Mouse (Mus musculus) neural tube, embryonic 12.5 days (tissue): Measurements from ENCODE around the gene Mtcp1. TPM values are rescaled to one million over a fixed set of nuclear protein-coding genes. Genes with fewer than 3 reads are reported as not detected.

Experiments
- ATAC-seq: fragments of 200-750 bp; cut with Nextera tagmentation; 2 replicates; pipeline ENCODE4 v1.8.0; 2017; ENCODE audit warnings: low read depth, mild to moderate bottlenecking, moderate TSS enrichment, moderate library complexity; ENCODE audit not compliant: low FRiP score
- H3K27ac ChIP-seq: fragments of 300-500 bp; sonication (generic); 2 replicates; pipeline ENCODE4 v1.5.1; 2016
- H3K27me3 ChIP-seq: fragments of 300-500 bp; sonication (generic); replicated peaks from 2 replicates; pipeline ENCODE4 v1.6.1; 2016; ENCODE audit warnings: mild to moderate bottlenecking
- H3K36me3 ChIP-seq: fragments of 300-500 bp; sonication (generic); 2 replicates; pipeline ENCODE4 v1.6.1; 2016; ENCODE audit warnings: mild to moderate bottlenecking
- H3K4me1 ChIP-seq: fragments of 300-500 bp; sonication (generic); 2 replicates; pipeline ENCODE4 v1.6.1; 2016
- H3K4me2 ChIP-seq: fragments of 300-500 bp; sonication (generic); replicated peaks from 2 replicates; pipeline ENCODE4 v1.6.1; 2016; ENCODE audit warnings: mild to moderate bottlenecking
- H3K4me3 ChIP-seq: fragments of 300-500 bp; sonication (generic); 2 replicates; pipeline ENCODE4 v1.5.1; 2016
- H3K9ac ChIP-seq: fragments of 300-500 bp; sonication (generic); 2 replicates; pipeline ENCODE4 v1.6.1; 2016; ENCODE audit warnings: mild to moderate bottlenecking
- H3K9me3 ChIP-seq: fragments of 300-500 bp; sonication (generic); 2 replicates; pipeline ENCODE4 v1.6.1; 2016; ENCODE audit warnings: mild to moderate bottlenecking
- WGBS: fragments of 180-500 bp; shearing (Covaris S2); methylation state at CpG from one replicate; pipeline ENCODE4 v1.1.7; 2016; 5-methylcytosine and 5-hydroxymethylcytosine counted together
- polyA plus RNA-seq: library from polyadenylated mRNA; unstranded; fragments of >200 nt; fragmentation: Nextera tagmentation; extraction: Ambion mirVana; gene quantifications from 2 replicates; pipeline ENCODE4 v1.2.1, GENCODE M21; 2016

Mtcp1 gene
- 8.6 and 9.6 TPM in 2 replicates for polyA plus RNA-seq

GRCm38 (mm10) chrX:75415936-75416785 lies at the start of gene Mtcp1, which contains the start of the genes Cmc4 and Brcc3:
TSS of gene Mtcp1 (minus strand) at chrX:75416588.
TSS of gene Cmc4 (minus strand) at chrX:75416584.
TSS of gene Brcc3 (plus strand) at chrX:75416628.
- WGBS, result 17% methylated on average over 52 of the region's 52 CpGs
- peak; percentile 100 for ATAC-seq

GRCm38 (mm10) chrX:75454597-75454996 lies 38.2 kb upstream of the Mtcp1 start:
- H3K36me3 ChIP-seq, result peaks cover 10% of the 10 kb centered on the region
- 79% methylated on average over 1 of the region's 1 CpGs for WGBS
- H3K4me2 ChIP-seq, result no peak overlapping the region
- no peak overlapping the region for H3K27ac ChIP-seq
- H3K4me3 ChIP-seq, result no peak overlapping the region
- no peak overlapping the region for H3K9ac ChIP-seq
- no peaks in the 10 kb centered on the region for H3K9me3 ChIP-seq
- no peaks in the 10 kb centered on the region for H3K27me3 ChIP-seq
- ATAC-seq, result no peak
- H3K4me1 ChIP-seq, result no peaks in the 10 kb centered on the region

More at GRCm38 (mm10) chrX:75415936-75416785, at the start of gene Mtcp1, which contains the start of the genes Cmc4 and Brcc3:
- peak within 1 kb of the TSS; percentile 50 for H3K4me2 ChIP-seq
- H3K9ac ChIP-seq, result peak within 1 kb of the TSS; percentile 62
- H3K36me3 ChIP-seq, result no peaks in the 10 kb centered on the region
- H3K27me3 ChIP-seq, result no peaks in the 10 kb centered on the region
- no peaks in the 10 kb centered on the region for H3K9me3 ChIP-seq
- peak within 1 kb of the TSS; percentile 45 for H3K4me3 ChIP-seq
- no peaks in the 10 kb centered on the region for H3K4me1 ChIP-seq
- peak within 1 kb of the TSS; percentile 64 for H3K27ac ChIP-seq

- no peaks in the 10 kb centered on the region for H3K36me3 ChIP-seq
Measured at GRCm38 (mm10) chrX:75409711-75410110, 6.7 kb downstream of the Mtcp1 start.

GRCm38 (mm10) chrX:75403350-75403749 lies 13.0 kb downstream of the Mtcp1 start:
- Histone ChIP-seq H3K9me3 (no peaks in the 10 kb centered on the region), H3K27me3 (no peaks in the 10 kb centered on the region), H3K36me3 (no peaks in the 10 kb centered on the region), H3K4me1 (no peaks in the 10 kb centered on the region), H3K27ac (no peak overlapping the region), H3K9ac (no peak overlapping the region), H3K4me3 (no peak overlapping the region), H3K4me2 (no peak overlapping the region)
- no peak for ATAC-seq

More at GRCm38 (mm10) chrX:75409711-75410110, 6.7 kb downstream of the Mtcp1 start:
- H3K4me2 ChIP-seq, result no peak overlapping the region
- H3K9me3 ChIP-seq, result no peaks in the 10 kb centered on the region
- H3K27ac ChIP-seq, result no peak overlapping the region
- WGBS, result 92% methylated on average over 1 of the region's 1 CpGs
- H3K4me3 ChIP-seq, result no peak overlapping the region
- H3K4me1 ChIP-seq, result no peaks in the 10 kb centered on the region
- no peak for ATAC-seq
- no peaks in the 10 kb centered on the region for H3K27me3 ChIP-seq
- H3K9ac ChIP-seq, result no peak overlapping the region

- H3K27me3 ChIP-seq, result no peaks in the 10 kb centered on the region
- no peaks in the 10 kb centered on the region for H3K36me3 ChIP-seq
- H3K4me3 ChIP-seq, result no peak overlapping the region
- no peaks in the 10 kb centered on the region for H3K4me1 ChIP-seq
- no peak overlapping the region for H3K27ac ChIP-seq
- no peak overlapping the region for H3K9ac ChIP-seq
- no peaks in the 10 kb centered on the region for H3K9me3 ChIP-seq
- 71% methylated on average over 2 of the region's 2 CpGs for WGBS
- no peak for ATAC-seq
- H3K4me2 ChIP-seq, result no peak overlapping the region
Measured at GRCm38 (mm10) chrX:75402668-75403067, 13.7 kb downstream of the Mtcp1 start.

GRCm38 (mm10) chrX:75399471-75399870 lies 16.9 kb downstream of the Mtcp1 start:
- H3K4me1 ChIP-seq, result no peaks in the 10 kb centered on the region
- no peak overlapping the region for H3K9ac ChIP-seq
- no peak overlapping the region for H3K4me3 ChIP-seq
- no peak overlapping the region for H3K4me2 ChIP-seq
- H3K27ac ChIP-seq, result no peak overlapping the region
- H3K9me3 ChIP-seq, result no peaks in the 10 kb centered on the region
- WGBS, result 98% methylated on average over 1 of the region's 1 CpGs
- H3K36me3 ChIP-seq, result no peaks in the 10 kb centered on the region
- no peak for ATAC-seq
- no peaks in the 10 kb centered on the region for H3K27me3 ChIP-seq

GRCm38 (mm10) chrX:75382195-75382771 lies 34.1 kb downstream of the Mtcp1 start, which contains the start of the genes Fundc2 and F8:
TSS of gene Fundc2 (plus strand) at chrX:75382399.
TSS of gene F8 (minus strand) at chrX:75382615.
- Histone ChIP-seq H3K4me1 (no peaks in the 10 kb centered on the region), H3K9me3 (no peaks in the 10 kb centered on the region), H3K4me2 (peak within 1 kb of the TSS; percentile 51), H3K36me3 (no peaks in the 10 kb centered on the region), H3K4me3 (peak within 1 kb of the TSS; percentile 40), H3K27me3 (no peaks in the 10 kb centered on the region), H3K27ac (no peak within 1 kb of the TSS), H3K9ac (peak within 1 kb of the TSS; percentile 47; the same call in 1 of the 2 replicates)
- peak; percentile 98 for ATAC-seq
- 10% methylated on average over 25 of the region's 25 CpGs for WGBS

GRCm38 (mm10) chrX:75381699-75382098 lies 34.7 kb downstream of the Mtcp1 start:
- Histone ChIP-seq H3K27ac (no peak overlapping the region), H3K9ac (no peak overlapping the region)
- peak; percentile 44; the same call in 1 of the 2 replicates for ATAC-seq

GRCm38 (mm10) chrX:75381176-75381575 lies 35.2 kb downstream of the Mtcp1 start:
- Histone ChIP-seq H3K4me2 (no peak overlapping the region), H3K9me3 (no peaks in the 10 kb centered on the region), H3K27ac (no peak overlapping the region), H3K9ac (no peak overlapping the region), H3K4me3 (no peak overlapping the region), H3K4me1 (no peaks in the 10 kb centered on the region), H3K36me3 (no peaks in the 10 kb centered on the region), H3K27me3 (no peaks in the 10 kb centered on the region)
- WGBS, result 87% methylated on average over 1 of the region's 1 CpGs
- no peak for ATAC-seq

More at GRCm38 (mm10) chrX:75381699-75382098, 34.7 kb downstream of the Mtcp1 start:
- Histone ChIP-seq H3K27me3 (no peaks in the 10 kb centered on the region), H3K36me3 (no peaks in the 10 kb centered on the region), H3K4me3 (no peak overlapping the region; the same call in 1 of the 2 replicates), H3K9me3 (no peaks in the 10 kb centered on the region), H3K4me2 (peak overlapping the region; percentile 51; the same call in 1 of the 2 replicates), H3K4me1 (no peaks in the 10 kb centered on the region)
- WGBS, result 79% methylated on average over 5 of the region's 5 CpGs

GRCm38 (mm10) chrX:75376815-75377214 lies 39.6 kb downstream of the Mtcp1 start:
- no peak overlapping the region for H3K27ac ChIP-seq
- H3K9ac ChIP-seq, result no peak overlapping the region
- H3K27me3 ChIP-seq, result no peaks in the 10 kb centered on the region
- H3K4me3 ChIP-seq, result no peak overlapping the region
- no peaks in the 10 kb centered on the region for H3K36me3 ChIP-seq
- H3K4me2 ChIP-seq, result no peak overlapping the region
- H3K9me3 ChIP-seq, result no peaks in the 10 kb centered on the region
- H3K4me1 ChIP-seq, result no peaks in the 10 kb centered on the region
- no peak for ATAC-seq

- Histone ChIP-seq H3K4me2 (no peak overlapping the region), H3K27me3 (no peaks in the 10 kb centered on the region), H3K9ac (no peak overlapping the region), H3K4me3 (no peak overlapping the region), H3K27ac (no peak overlapping the region), H3K9me3 (no peaks in the 10 kb centered on the region), H3K36me3 (no peaks in the 10 kb centered on the region), H3K4me1 (no peaks in the 10 kb centered on the region)
- ATAC-seq, result no peak
- 90% methylated on average over 2 of the region's 2 CpGs for WGBS
Measured at GRCm38 (mm10) chrX:75372666-75373425, 43.5 kb downstream of the Mtcp1 start.

- H3K9ac ChIP-seq, result no peak overlapping the region
- H3K9me3 ChIP-seq, result no peaks in the 10 kb centered on the region
- ATAC-seq, result no peak
- H3K27ac ChIP-seq, result no peak overlapping the region
- no peaks in the 10 kb centered on the region for H3K36me3 ChIP-seq
- no peaks in the 10 kb centered on the region for H3K27me3 ChIP-seq
- H3K4me2 ChIP-seq, result no peak overlapping the region
- H3K4me3 ChIP-seq, result no peak overlapping the region
- H3K4me1 ChIP-seq, result no peaks in the 10 kb centered on the region
Measured at GRCm38 (mm10) chrX:75370197-75370596, 46.2 kb downstream of the Mtcp1 start.
